Mouse (Mus musculus): ENCODE measurements around the gene Trim65. TPM values are rescaled to one million over a fixed set of nuclear protein-coding genes. Genes with fewer than 3 reads are reported as not detected.
A peak's percentile ranks its signal among the peaks of the same experiment; 100 is the strongest.

Gene Trim65
- polyA plus RNA-seq, 1 experiment from 2014 or later = 2.7 TPM

- WGBS = 73% methylated on average over 12 of the region's 12 CpGs
- Histone ChIP-seq H3K36me3 (peaks cover 75% of the 10 kb centered on the region), H3K4me1 (replicated peaks) (peaks cover 36% of the 10 kb centered on the region), H3K4me2 (no peak overlapping the region), H3K9me3 (no peaks in the 10 kb centered on the region), H3K9ac (no peak overlapping the region), H3K4me3 (no peak overlapping the region), H3K27me3 (no peaks in the 10 kb centered on the region), H3K27ac (replicated peaks) (no peak overlapping the region)
- ATAC-seq (ENCODE audit: low read depth) = no peak
Observed at GRCm38 (mm10) chr11:116161312-116161711, 30.4 kb upstream of the Trim65 start.

- no peak overlapping the region for H3K4me3 ChIP-seq
- H3K27me3 ChIP-seq = no peaks in the 10 kb centered on the region
- H3K9ac ChIP-seq = no peak overlapping the region
- H3K4me2 ChIP-seq = no peak overlapping the region
- no peaks in the 10 kb centered on the region for H3K9me3 ChIP-seq
- H3K4me1 ChIP-seq (replicated peaks) = no peaks in the 10 kb centered on the region
- no peak overlapping the region for H3K27ac ChIP-seq (replicated peaks)
- H3K36me3 ChIP-seq = peaks cover 100% of the 10 kb centered on the region
- WGBS = 97% methylated on average over 2 of the region's 2 CpGs
- ATAC-seq (ENCODE audit: low read depth) = no peak
Observed at GRCm38 (mm10) chr11:116150960-116151359, 20.0 kb upstream of the Trim65 start.

GRCm38 (mm10) chr11:116149341-116149740, 18.4 kb upstream of the Trim65 start:
- Histone ChIP-seq H3K4me2 (no peak overlapping the region), H3K36me3 (peaks cover 100% of the 10 kb centered on the region), H3K4me1 (replicated peaks) (no peaks in the 10 kb centered on the region; the same call in 1 of the 2 replicates), H3K9me3 (no peaks in the 10 kb centered on the region), H3K4me3 (no peak overlapping the region), H3K9ac (no peak overlapping the region), H3K27me3 (no peaks in the 10 kb centered on the region), H3K27ac (replicated peaks) (no peak overlapping the region)
- WGBS = 87% methylated on average over 6 of the region's 6 CpGs
- no peak for ATAC-seq (ENCODE audit: low read depth)

- H3K4me2 ChIP-seq = no peak overlapping the region
- peaks cover 100% of the 10 kb centered on the region for H3K36me3 ChIP-seq
- H3K4me1 ChIP-seq (replicated peaks) = no peaks in the 10 kb centered on the region; the same call in 1 of the 2 replicates
- no peak overlapping the region for H3K4me3 ChIP-seq
- no peak overlapping the region for H3K27ac ChIP-seq (replicated peaks)
- no peaks in the 10 kb centered on the region for H3K27me3 ChIP-seq
- no peak overlapping the region for H3K9ac ChIP-seq
- 0 out of 2 replicates have a peak, but pooled peaks have one; percentile 25 for ATAC-seq (ENCODE audit: low read depth)
- no peaks in the 10 kb centered on the region for H3K9me3 ChIP-seq
- 63% methylated on average over 20 of the region's 20 CpGs for WGBS
Observed at GRCm38 (mm10) chr11:116148761-116149221, 17.9 kb upstream of the Trim65 start.

GRCm38 (mm10) chr11:116146294-116146985, 15.5 kb upstream of the Trim65 start:
- H3K36me3 ChIP-seq = peaks cover 100% of the 10 kb centered on the region
- no peaks in the 10 kb centered on the region; the same call in 1 of the 2 replicates for H3K4me1 ChIP-seq (replicated peaks)
- no peak overlapping the region for H3K4me3 ChIP-seq
- 0 out of 2 replicates have a peak overlapping the region, but pooled peaks have one; percentile 23 for H3K27ac ChIP-seq (replicated peaks)
- no peak overlapping the region for H3K4me2 ChIP-seq
- no peaks in the 10 kb centered on the region for H3K27me3 ChIP-seq
- H3K9me3 ChIP-seq = no peaks in the 10 kb centered on the region
- no peak for ATAC-seq (ENCODE audit: low read depth)
- 81% methylated on average over 25 of the region's 25 CpGs for WGBS
- H3K9ac ChIP-seq = 0 out of 2 replicates have a peak overlapping the region, but pooled peaks have one; percentile 41

GRCm38 (mm10) chr11:116145481-116146293, 14.8 kb upstream of the Trim65 start:
- Histone ChIP-seq H3K4me2 (no peak overlapping the region), H3K4me1 (replicated peaks) (no peaks in the 10 kb centered on the region; the same call in 1 of the 2 replicates), H3K27me3 (no peaks in the 10 kb centered on the region), H3K9ac (no peak overlapping the region), H3K36me3 (peaks cover 94% of the 10 kb centered on the region), H3K27ac (replicated peaks) (0 out of 2 replicates have a peak overlapping the region, but pooled peaks have one; percentile 23), H3K4me3 (no peak overlapping the region), H3K9me3 (no peaks in the 10 kb centered on the region)
- ATAC-seq (ENCODE audit: low read depth) = no peak
- 63% methylated on average over 17 of the region's 18 CpGs for WGBS

- Histone ChIP-seq H3K27ac (replicated peaks) (no peak overlapping the region), H3K9me3 (no peaks in the 10 kb centered on the region), H3K9ac (no peak overlapping the region), H3K4me3 (no peak overlapping the region), H3K36me3 (peaks cover 71% of the 10 kb centered on the region), H3K4me1 (replicated peaks) (peaks cover 5% of the 10 kb centered on the region), H3K27me3 (no peaks in the 10 kb centered on the region), H3K4me2 (no peak overlapping the region)
- no peak for ATAC-seq (ENCODE audit: low read depth)
- 83% methylated on average over 3 of the region's 3 CpGs for WGBS
Observed at GRCm38 (mm10) chr11:116143468-116143867, 12.5 kb upstream of the Trim65 start.

GRCm38 (mm10) chr11:116142211-116142991, 11.5 kb upstream of the Trim65 start:
- Histone ChIP-seq H3K9ac (no peak overlapping the region), H3K9me3 (no peaks in the 10 kb centered on the region), H3K4me2 (no peak overlapping the region), H3K27me3 (no peaks in the 10 kb centered on the region), H3K27ac (replicated peaks) (no peak overlapping the region), H3K36me3 (peaks cover 61% of the 10 kb centered on the region), H3K4me3 (no peak overlapping the region), H3K4me1 (replicated peaks) (peaks cover 13% of the 10 kb centered on the region)
- ATAC-seq (ENCODE audit: low read depth) = no peak
- WGBS = 67% methylated on average over 10 of the region's 10 CpGs

GRCm38 (mm10) chr11:116138468-116139138, 7.7 kb upstream of the Trim65 start, which contains the start of gene Mrpl38:
Gene Mrpl38 (minus strand): TSS chr11:116138868.
- Histone ChIP-seq H3K36me3 (peaks cover 46% of the 10 kb centered on the region), H3K27ac (replicated peaks) (peak within 1 kb of the TSS; percentile 76), H3K9ac (peak within 1 kb of the TSS; percentile 77), H3K9me3 (no peaks in the 10 kb centered on the region), H3K27me3 (no peaks in the 10 kb centered on the region), H3K4me2 (peak within 1 kb of the TSS; percentile 75), H3K4me1 (replicated peaks) (peaks cover 16% of the 10 kb centered on the region), H3K4me3 (peak within 1 kb of the TSS; percentile 65)
- WGBS = under 1% methylated on average over 59 of the region's 60 CpGs
- ATAC-seq (ENCODE audit: low read depth) = peak; percentile 97

GRCm38 (mm10) chr11:116138096-116138467, 7.2 kb upstream of the Trim65 start:
- peak overlapping the region; percentile 65 for H3K4me3 ChIP-seq
- under 1% methylated on average over 20 of the region's 20 CpGs for WGBS
- H3K4me1 ChIP-seq (replicated peaks) = peaks cover 16% of the 10 kb centered on the region
- H3K27me3 ChIP-seq = no peaks in the 10 kb centered on the region
- peak; percentile 1; the same call in 1 of the 2 replicates for ATAC-seq (ENCODE audit: low read depth)
- peak overlapping the region; percentile 76 for H3K27ac ChIP-seq (replicated peaks)
- H3K36me3 ChIP-seq = peaks cover 46% of the 10 kb centered on the region
- H3K9me3 ChIP-seq = no peaks in the 10 kb centered on the region
- peak overlapping the region; percentile 75 for H3K4me2 ChIP-seq
- peak overlapping the region; percentile 77 for H3K9ac ChIP-seq

GRCm38 (mm10) chr11:116134171-116134570, 3.2 kb upstream of the Trim65 start:
- WGBS = 85% methylated on average over 10 of the region's 10 CpGs
- Histone ChIP-seq H3K27ac (replicated peaks) (no peak overlapping the region), H3K36me3 (peaks cover 45% of the 10 kb centered on the region), H3K9me3 (no peaks in the 10 kb centered on the region), H3K9ac (no peak overlapping the region), H3K4me1 (replicated peaks) (peaks cover 39% of the 10 kb centered on the region), H3K27me3 (no peaks in the 10 kb centered on the region), H3K4me3 (no peak overlapping the region), H3K4me2 (no peak overlapping the region)
- no peak for ATAC-seq (ENCODE audit: low read depth)
